Mouse (Mus musculus) testis, adult 2 months (tissue): ENCODE data around the gene H2afv. TPM values are rescaled to one million over a fixed set of nuclear protein-coding genes. Genes with fewer than 3 reads are reported as not detected.

Experiments
- H3K27ac ChIP-seq: fragments of 200-500 bp; 2 replicates; pipeline ENCODE4 v1.5.1; 2012; ENCODE audit warnings: low read depth, low read length; ENCODE audit not compliant: control insufficient read depth, insufficient read depth
- H3K27me3 ChIP-seq: fragments of 200-500 bp; 2 replicates; pipeline ENCODE4 v1.6.1; 2012; ENCODE audit warnings: mild to moderate bottlenecking, low read length, moderate library complexity; ENCODE audit not compliant: control insufficient read depth, insufficient read depth
- H3K36me3 ChIP-seq: fragments of 200-500 bp; 2 replicates; pipeline ENCODE4 v1.6.1; 2012; ENCODE audit warnings: mild to moderate bottlenecking, low read length; ENCODE audit not compliant: control insufficient read depth, insufficient read depth
- H3K4me1 ChIP-seq: fragments of 200-500 bp; 2 replicates; pipeline ENCODE4 v1.6.1; 2012; ENCODE audit warnings: low read length; ENCODE audit not compliant: control insufficient read depth, insufficient read depth
- H3K4me3 ChIP-seq: fragments of 200-500 bp; 2 replicates; pipeline ENCODE4 v1.5.1; 2012; ENCODE audit warnings: low read depth, mild to moderate bottlenecking, low read length, moderate library complexity, mixed read lengths; ENCODE audit not compliant: control insufficient read depth
- CTCF ChIP-seq: fragments of 200-500 bp; IDR thresholded peaks from 2 replicates; pipeline ENCODE4 v1.5.1; 2012; ENCODE audit warnings: low read depth, mild to moderate bottlenecking, inconsistent platforms, low read length, moderate library complexity; ENCODE audit not compliant: control insufficient read depth, insufficient read depth, insufficient replicate concordance
- POLR2A ChIP-seq: fragments of 200-500 bp; IDR thresholded peaks from 2 replicates; pipeline ENCODE4 v1.6.1; 2012; ENCODE audit warnings: low read depth, mild to moderate bottlenecking, inconsistent platforms, low read length, moderate library complexity; ENCODE audit not compliant: control insufficient read depth
- polyA plus RNA-seq: library from polyadenylated mRNA; depleted of rRNA; stranded (reverse); fragments of >200 nt; gene quantifications from 2 replicates; pipeline ENCODE4 v1.2.3, GENCODE M21; 2012

H2afv gene
- polyA plus RNA-seq, 1 experiment = 26.2 TPM

- Histone ChIP-seq H3K4me3 (no peak overlapping the region), H3K36me3 (peaks cover 2% of the 10 kb centered on the region; the same call in 1 of the 2 replicates), H3K27me3 (no peaks in the 10 kb centered on the region), H3K27ac (peak overlapping the region; percentile 22), H3K4me1 (peaks cover under 1% of the 10 kb centered on the region)
- TF ChIP-seq CTCF (no peak), POLR2A (no peak)
Measured at GRCm38 (mm10) chr11:6406251-6407161, 37.7 kb downstream of the H2afv start.

- peak overlapping the region; percentile 56 for H3K27ac ChIP-seq
- no peaks in the 10 kb centered on the region; the same call in 1 of the 2 replicates for H3K4me1 ChIP-seq
- no peak overlapping the region for H3K4me3 ChIP-seq
- peaks cover 2% of the 10 kb centered on the region; the same call in 1 of the 2 replicates for H3K36me3 ChIP-seq
- no peaks in the 10 kb centered on the region for H3K27me3 ChIP-seq
- TF ChIP-seq CTCF (no peak), POLR2A (no peak)
Measured at GRCm38 (mm10) chr11:6405591-6406081, 38.6 kb downstream of the H2afv start.

- Histone ChIP-seq H3K27ac (peak overlapping the region; percentile 56), H3K27me3 (no peaks in the 10 kb centered on the region), H3K36me3 (peaks cover 2% of the 10 kb centered on the region; the same call in 1 of the 2 replicates), H3K4me3 (no peak overlapping the region), H3K4me1 (no peaks in the 10 kb centered on the region; the same call in 1 of the 2 replicates)
- TF ChIP-seq POLR2A (no peak), CTCF (no peak)
Measured at GRCm38 (mm10) chr11:6404699-6405566, 39.3 kb downstream of the H2afv start.

GRCm38 (mm10) chr11:6403830-6404405 is 40.3 kb downstream of the H2afv start:
- TF ChIP-seq CTCF = no peak
- TF ChIP-seq POLR2A = no peak
- Histone ChIP-seq H3K27ac (no peak overlapping the region), H3K27me3 (no peaks in the 10 kb centered on the region), H3K36me3 (peaks cover 8% of the 10 kb centered on the region; the same call in 1 of the 2 replicates), H3K4me1 (no peaks in the 10 kb centered on the region; the same call in 1 of the 2 replicates), H3K4me3 (no peak overlapping the region)

- no peaks in the 10 kb centered on the region for H3K27me3 ChIP-seq
- no peaks in the 10 kb centered on the region; the same call in 1 of the 2 replicates for H3K4me1 ChIP-seq
- no peak overlapping the region for H3K27ac ChIP-seq
- peaks cover 8% of the 10 kb centered on the region; the same call in 1 of the 2 replicates for H3K36me3 ChIP-seq
- TF ChIP-seq POLR2A (no peak), CTCF (peak; percentile 66; the same call in 1 of the 2 replicates)
- H3K4me3 ChIP-seq = no peak overlapping the region
Measured at GRCm38 (mm10) chr11:6402515-6403510, 41.4 kb downstream of the H2afv start.

- no peaks in the 10 kb centered on the region for H3K27me3 ChIP-seq
- TF ChIP-seq CTCF (no peak), POLR2A (no peak)
- no peak overlapping the region for H3K27ac ChIP-seq
- H3K36me3 ChIP-seq = peaks cover 7% of the 10 kb centered on the region
- H3K4me3 ChIP-seq = no peak overlapping the region
- H3K4me1 ChIP-seq = no peaks in the 10 kb centered on the region
Measured at GRCm38 (mm10) chr11:6398141-6398540, 46.1 kb downstream of the H2afv start.
